Mouse (Mus musculus) kidney, embryonic 16.5 days (tissue): ENCODE data around the gene Pth1r. TPM values are rescaled to one million over a fixed set of nuclear protein-coding genes. Genes with fewer than 3 reads are reported as not detected.

ENCODE experiments used
- ATAC-seq: fragments of 200-750 bp; cut with Nextera tagmentation; 2 replicates; pipeline ENCODE4 v1.8.0; 2017; ENCODE audit warnings: moderate TSS enrichment; ENCODE audit not compliant: low FRiP score, low TSS enrichment
- H3K27ac ChIP-seq: fragments of 300-500 bp; sonication (generic); 2 replicates; pipeline ENCODE4 v1.5.1; 2014; ENCODE audit warnings: low read length
- H3K27me3 ChIP-seq: fragments of 300-500 bp; sonication (generic); 2 replicates; pipeline ENCODE4 v1.6.1; 2014; ENCODE audit warnings: low read length, control low read depth, mixed read lengths; ENCODE audit not compliant: insufficient read depth
- H3K36me3 ChIP-seq: fragments of 300-500 bp; sonication (generic); 2 replicates; pipeline ENCODE4 v1.6.1; 2014; ENCODE audit warnings: low read length, control low read depth, mixed read lengths; ENCODE audit not compliant: insufficient read depth
- H3K4me1 ChIP-seq: fragments of 300-500 bp; sonication (generic); 2 replicates; pipeline ENCODE4 v1.6.1; 2014; ENCODE audit warnings: low read length, control low read depth, mixed read lengths; ENCODE audit not compliant: insufficient read depth
- H3K4me2 ChIP-seq: fragments of 300-500 bp; sonication (generic); replicated peaks from 2 replicates; pipeline ENCODE4 v1.6.1; 2014; ENCODE audit warnings: low read depth, low read length
- H3K4me3 ChIP-seq: fragments of 300-500 bp; sonication (generic); 2 replicates; pipeline ENCODE4 v1.5.1; 2014; ENCODE audit warnings: mild to moderate bottlenecking, low read length
- H3K9ac ChIP-seq: fragments of 300-500 bp; sonication (generic); replicated peaks from 2 replicates; pipeline ENCODE4 v1.6.1; 2014; ENCODE audit warnings: low read length
- H3K9me3 ChIP-seq: fragments of 300-500 bp; sonication (generic); 2 replicates; pipeline ENCODE4 v1.6.1; 2016; ENCODE audit warnings: low read length, control low read depth
- WGBS: fragments of 180-500 bp; shearing (Covaris S2); extraction: QIAGEN DNeasy Blood & Tissue Kit; methylation state at CpG from one replicate; pipeline ENCODE4 v1.1.7; 2014; 5-methylcytosine and 5-hydroxymethylcytosine counted together
- polyA plus RNA-seq: library from polyadenylated mRNA; unstranded; fragments of >200 nt; fragmentation: Nextera tagmentation; extraction: Ambion mirVana; gene quantifications from 2 replicates; pipeline ENCODE4 v1.2.1, GENCODE M21; 2015

Pth1r gene
- polyA plus RNA-seq, 1 experiment from 2014 or later, result 108 TPM

DNA sequence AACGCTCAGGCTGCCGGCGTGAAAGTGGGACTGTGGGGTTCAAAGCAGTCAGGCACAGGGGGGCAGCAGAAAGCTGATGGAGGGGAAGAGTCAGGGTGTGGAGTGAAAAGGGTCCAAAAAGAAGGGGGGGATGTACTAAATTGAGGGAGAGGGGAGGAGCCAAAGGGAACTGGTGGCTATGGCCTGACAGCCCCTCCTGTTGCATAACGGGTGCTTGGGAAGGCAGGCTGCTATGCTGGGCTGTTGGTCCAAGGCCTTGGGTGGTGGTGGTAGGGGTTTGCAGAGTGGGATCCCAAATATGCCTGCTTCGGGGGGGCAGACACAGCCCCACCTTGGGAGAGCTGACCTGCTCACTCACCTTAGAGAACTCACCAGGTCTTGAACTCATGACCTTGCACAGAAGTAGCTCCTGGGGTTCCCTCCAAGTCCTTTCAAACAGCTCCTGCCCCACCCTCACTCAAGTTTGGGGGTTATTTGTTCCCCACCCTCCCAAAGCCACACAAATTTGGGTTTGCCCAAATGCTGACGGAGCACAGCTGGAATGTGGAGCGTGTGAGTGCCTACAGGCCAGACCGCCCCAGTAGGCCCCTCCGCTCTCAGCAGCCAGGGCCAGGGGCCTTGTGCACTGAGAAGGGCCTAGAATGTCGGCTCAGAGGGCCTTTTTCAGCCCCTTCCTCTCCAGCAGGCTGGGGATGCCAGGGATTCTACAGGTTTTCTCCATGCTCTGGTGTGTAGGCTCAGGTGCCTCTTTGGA, 28.5 kb upstream of the Pth1r start:
- Histone ChIP-seq H3K4me1 (peaks cover 5% of the 10 kb centered on the region), H3K9me3 (no peaks in the 10 kb centered on the region), H3K27me3 (no peaks in the 10 kb centered on the region; the same call in 1 of the 2 replicates), H3K27ac (peak overlapping the region; percentile 54; the same call in 1 of the 2 replicates), H3K4me3 (no peak overlapping the region), H3K4me2 (no peak overlapping the region), H3K9ac (no peak overlapping the region), H3K36me3 (no peaks in the 10 kb centered on the region)
- ATAC-seq, result peak; percentile 14; the same call in 1 of the 2 replicates
- WGBS, result 64% methylated on average over 10 of the region's 10 CpGs

DNA sequence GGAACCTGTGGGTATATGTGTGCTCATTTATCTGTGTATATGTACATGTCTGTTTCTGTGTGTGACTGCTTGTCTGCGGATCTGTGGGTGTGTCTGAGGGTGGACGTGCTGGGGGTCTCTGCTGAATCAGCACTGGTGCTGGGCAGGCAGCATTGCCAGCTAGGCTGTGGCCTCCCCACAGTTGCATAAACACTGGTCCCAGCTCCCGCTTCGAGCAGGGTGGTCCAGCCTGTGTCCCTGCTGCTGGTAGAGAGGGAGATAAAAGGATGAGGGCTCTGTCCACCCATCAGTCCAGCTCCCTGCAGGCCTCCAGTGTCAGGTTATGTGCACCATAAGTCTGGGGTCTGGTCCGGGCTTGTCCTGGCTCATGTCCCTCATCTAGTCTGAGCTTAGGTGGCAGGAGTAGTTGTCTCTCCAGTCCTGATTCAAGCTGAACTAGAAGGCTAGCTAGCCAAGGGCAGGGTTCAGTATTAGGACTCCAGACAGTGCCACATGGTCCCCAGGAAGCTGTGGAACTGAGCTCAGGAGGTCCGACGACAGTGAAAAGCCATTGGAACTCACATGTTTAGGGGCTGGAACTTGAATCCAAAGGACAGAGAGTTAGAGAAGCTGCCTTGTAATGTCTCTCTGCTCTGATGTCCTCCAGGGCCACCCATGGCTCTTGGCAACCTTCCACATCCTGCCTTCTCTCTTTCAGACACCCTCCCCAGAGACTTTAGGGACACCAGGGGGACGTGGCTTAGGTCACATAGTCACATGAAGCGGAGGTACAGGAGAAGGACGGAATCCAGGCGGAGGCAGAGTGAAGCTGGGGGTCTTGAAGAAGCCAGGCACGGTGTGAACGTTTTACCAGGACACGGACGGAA, 27.7 kb upstream of the Pth1r start:
- no peaks in the 10 kb centered on the region for H3K36me3 ChIP-seq
- no peak overlapping the region for H3K9ac ChIP-seq
- no peak overlapping the region for H3K4me2 ChIP-seq
- H3K27ac ChIP-seq, result peak overlapping the region; percentile 54; the same call in 1 of the 2 replicates
- H3K4me3 ChIP-seq, result no peak overlapping the region
- ATAC-seq, result peak; percentile 28; the same call in 1 of the 2 replicates
- H3K4me1 ChIP-seq, result peaks cover 5% of the 10 kb centered on the region
- WGBS, result 62% methylated on average over 15 of the region's 15 CpGs
- no peaks in the 10 kb centered on the region for H3K27me3 ChIP-seq
- no peaks in the 10 kb centered on the region for H3K9me3 ChIP-seq

DNA sequence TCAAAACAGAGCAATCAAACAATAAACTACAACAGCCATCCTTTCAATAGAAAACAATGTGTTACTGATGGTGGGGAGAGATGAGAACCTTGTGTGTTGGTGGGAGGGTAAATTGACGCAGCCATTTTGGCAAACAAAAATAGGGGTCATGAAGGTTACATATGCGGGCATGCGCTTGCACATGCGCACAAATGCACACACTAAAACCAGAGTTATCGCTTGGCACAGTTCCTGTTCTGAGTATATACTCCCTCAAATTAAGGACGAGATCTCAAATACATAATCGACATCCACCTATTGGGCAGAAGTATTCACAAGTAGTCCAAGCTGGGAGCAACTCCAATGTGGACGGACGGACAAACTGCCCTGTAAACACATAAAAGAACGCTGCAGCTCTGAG, 25.4 kb upstream of the Pth1r start:
- Histone ChIP-seq H3K36me3 (no peaks in the 10 kb centered on the region), H3K9ac (no peak overlapping the region), H3K4me1 (peaks cover 5% of the 10 kb centered on the region), H3K27me3 (no peaks in the 10 kb centered on the region), H3K4me2 (no peak overlapping the region), H3K9me3 (no peaks in the 10 kb centered on the region), H3K4me3 (no peak overlapping the region), H3K27ac (no peak overlapping the region)
- WGBS, result 93% methylated on average over 10 of the region's 10 CpGs
- ATAC-seq, result no peak

DNA sequence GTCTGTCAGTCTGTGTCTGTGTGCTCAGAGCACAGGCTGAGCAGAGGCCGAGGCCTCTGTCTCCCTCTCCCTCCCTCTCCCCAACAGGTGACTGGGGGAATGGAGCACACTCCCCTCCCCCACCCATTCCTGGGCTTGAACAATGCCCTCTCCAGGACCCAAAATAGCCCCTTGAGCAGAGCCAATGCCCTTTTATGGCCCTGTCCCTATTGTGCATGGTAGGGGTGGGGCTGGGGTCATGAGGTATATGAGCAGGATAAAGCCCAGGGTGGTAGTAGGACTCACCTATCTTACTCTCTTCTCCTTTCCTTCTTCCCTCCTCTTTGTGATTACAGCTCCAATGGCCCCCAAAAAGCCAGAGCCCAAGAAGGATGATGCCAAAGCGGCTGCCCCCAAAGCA, 16.5 kb upstream of the Pth1r start:
- Histone ChIP-seq H3K36me3 (no peaks in the 10 kb centered on the region), H3K9ac (no peak overlapping the region), H3K4me2 (no peak overlapping the region), H3K27ac (no peak overlapping the region), H3K4me1 (0 out of 2 replicates have a peak, but pooled peaks cover 3% of the 10 kb centered on the region), H3K27me3 (no peaks in the 10 kb centered on the region), H3K4me3 (no peak overlapping the region), H3K9me3 (no peaks in the 10 kb centered on the region)
- ATAC-seq, result no peak
- WGBS, result 63% methylated on average over 2 of the region's 2 CpGs

DNA sequence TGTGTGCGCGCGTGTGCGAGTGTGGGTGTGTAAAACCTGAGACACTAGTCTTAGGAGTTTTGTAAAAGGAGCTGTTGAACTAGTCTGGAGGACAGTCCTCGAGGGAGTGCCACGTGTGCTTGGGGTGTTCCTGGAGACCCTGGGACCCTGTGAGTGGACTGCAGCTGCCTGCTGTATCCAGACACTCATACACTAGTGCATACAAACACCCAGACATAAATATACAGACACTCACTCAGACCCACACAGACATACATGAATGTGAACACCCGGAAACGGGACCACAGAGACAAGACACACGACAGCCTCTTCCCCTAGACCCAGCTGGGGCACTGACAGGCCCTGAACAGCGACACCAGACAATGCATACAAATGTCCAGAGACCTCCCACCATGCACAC, 15.8 kb upstream of the Pth1r start:
- Histone ChIP-seq H3K4me2 (no peak overlapping the region), H3K27ac (no peak overlapping the region), H3K4me3 (no peak overlapping the region), H3K36me3 (no peaks in the 10 kb centered on the region), H3K4me1 (0 out of 2 replicates have a peak, but pooled peaks cover 3% of the 10 kb centered on the region), H3K27me3 (no peaks in the 10 kb centered on the region), H3K9me3 (no peaks in the 10 kb centered on the region), H3K9ac (no peak overlapping the region)
- ATAC-seq, result no peak
- 78% methylated on average over 10 of the region's 10 CpGs for WGBS

DNA sequence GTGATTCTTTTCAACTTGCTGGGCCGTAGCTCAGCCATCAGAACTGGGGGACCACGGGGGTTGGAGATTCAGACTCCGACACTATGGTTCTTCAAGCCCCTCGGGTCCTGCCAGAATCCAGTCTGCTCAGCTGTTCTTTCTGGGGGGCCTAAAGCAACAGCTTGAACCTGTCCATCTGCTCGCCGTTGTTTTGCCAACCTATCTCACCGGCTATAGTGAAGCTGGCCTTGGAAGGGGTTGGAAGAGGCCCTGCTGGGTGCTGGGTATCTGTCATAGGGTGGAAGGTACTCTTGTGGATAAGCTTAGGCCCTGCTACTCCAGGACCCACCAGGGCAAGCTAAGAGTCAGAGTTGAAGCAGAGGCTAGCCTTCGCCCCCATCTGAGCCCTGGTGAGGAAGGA, 13.9 kb upstream of the Pth1r start:
- Histone ChIP-seq H3K4me3 (no peak overlapping the region), H3K9ac (no peak overlapping the region), H3K27ac (no peak overlapping the region), H3K4me1 (0 out of 2 replicates have a peak, but pooled peaks cover 3% of the 10 kb centered on the region), H3K9me3 (no peaks in the 10 kb centered on the region), H3K36me3 (no peaks in the 10 kb centered on the region), H3K27me3 (no peaks in the 10 kb centered on the region), H3K4me2 (no peak overlapping the region)
- no peak for ATAC-seq
- 90% methylated on average over 8 of the region's 8 CpGs for WGBS

DNA sequence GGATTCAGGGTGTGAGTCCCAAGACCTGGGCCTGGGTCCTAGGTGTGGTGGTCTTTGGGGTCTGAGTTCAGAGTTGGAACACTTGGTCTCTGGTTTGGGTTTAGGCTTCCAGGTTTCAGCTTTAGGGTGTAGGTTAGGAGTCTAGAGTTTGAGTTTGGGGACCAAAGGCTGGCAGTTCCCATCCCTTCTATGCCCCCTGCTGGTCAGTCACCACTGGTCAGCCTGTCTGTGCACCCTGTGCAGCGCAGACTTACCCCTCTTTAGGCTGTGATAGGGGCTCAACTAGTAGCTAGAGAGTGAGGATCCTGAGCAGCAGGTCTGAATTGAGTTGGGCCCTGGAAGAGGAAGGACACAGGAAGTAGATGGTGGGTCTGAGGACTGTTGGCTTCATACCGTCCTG, 12.3 kb upstream of the Pth1r start:
- H3K27me3 ChIP-seq, result no peaks in the 10 kb centered on the region
- no peak overlapping the region for H3K27ac ChIP-seq
- no peak overlapping the region for H3K4me3 ChIP-seq
- no peaks in the 10 kb centered on the region for H3K9me3 ChIP-seq
- H3K9ac ChIP-seq, result no peak overlapping the region
- no peak overlapping the region for H3K4me2 ChIP-seq
- no peaks in the 10 kb centered on the region for H3K36me3 ChIP-seq
- 51% methylated on average over 2 of the region's 2 CpGs for WGBS
- H3K4me1 ChIP-seq, result 0 out of 2 replicates have a peak, but pooled peaks cover 3% of the 10 kb centered on the region
- ATAC-seq, result peak; percentile 79

DNA sequence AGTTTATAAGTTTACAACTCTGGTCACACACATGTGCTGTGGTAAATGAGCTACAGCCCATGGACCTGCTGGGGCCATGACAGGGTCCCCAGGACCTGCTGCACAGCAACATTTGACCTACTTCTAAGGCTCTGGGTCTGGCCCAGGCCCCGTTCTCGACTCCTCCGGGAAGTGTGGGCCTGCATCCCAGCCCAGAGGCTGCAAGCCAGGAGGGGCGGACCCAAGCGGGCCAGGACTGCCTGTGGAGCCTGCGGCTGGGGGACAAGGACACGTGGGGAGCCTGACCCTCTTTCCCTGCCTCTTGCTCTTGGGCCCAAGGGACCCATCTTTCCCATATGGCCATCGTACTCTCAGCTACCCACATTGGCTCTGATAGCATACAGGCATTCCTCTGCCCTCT, 11.7 kb upstream of the Pth1r start:
- 0 out of 2 replicates have a peak, but pooled peaks cover 3% of the 10 kb centered on the region for H3K4me1 ChIP-seq
- no peak overlapping the region for H3K4me3 ChIP-seq
- no peak overlapping the region for H3K4me2 ChIP-seq
- H3K27me3 ChIP-seq, result no peaks in the 10 kb centered on the region
- 66% methylated on average over 8 of the region's 8 CpGs for whole genome bisulfite sequencing
- H3K27ac ChIP-seq, result no peak overlapping the region
- no peak overlapping the region for H3K9ac ChIP-seq
- H3K36me3 ChIP-seq, result no peaks in the 10 kb centered on the region
- ATAC-seq, result peak; percentile 46; the same call in 1 of the 2 replicates
- H3K9me3 ChIP-seq, result no peaks in the 10 kb centered on the region

DNA sequence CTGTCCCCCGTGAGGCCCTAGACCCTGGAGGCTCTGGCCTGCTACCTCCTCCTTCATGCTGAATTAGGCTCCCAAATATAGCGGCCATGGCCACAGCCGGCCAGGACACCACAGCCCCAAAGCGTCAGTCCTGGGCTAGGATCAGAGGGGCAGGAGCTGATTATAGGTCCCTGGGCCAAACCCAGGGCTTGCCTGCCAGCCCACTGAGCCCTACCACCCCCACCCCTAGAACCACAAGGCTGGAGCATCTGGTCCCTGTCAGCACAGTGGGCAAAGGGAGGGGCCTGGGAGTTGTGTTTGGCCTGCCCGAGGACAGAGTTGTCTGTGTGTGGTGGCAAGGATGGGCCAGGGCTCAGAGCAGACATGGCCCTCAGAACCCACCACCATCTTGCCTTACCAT, 10.9 kb upstream of the Pth1r start:
- no peaks in the 10 kb centered on the region for H3K27me3 ChIP-seq
- H3K36me3 ChIP-seq, result no peaks in the 10 kb centered on the region
- H3K4me3 ChIP-seq, result no peak overlapping the region
- no peak overlapping the region for H3K27ac ChIP-seq
- 85% methylated on average over 5 of the region's 5 CpGs for WGBS
- peaks cover 10% of the 10 kb centered on the region; the same call in 1 of the 2 replicates for H3K4me1 ChIP-seq
- H3K4me2 ChIP-seq, result no peak overlapping the region
- H3K9ac ChIP-seq, result no peak overlapping the region
- no peak for ATAC-seq
- H3K9me3 ChIP-seq, result no peaks in the 10 kb centered on the region
